Mouse (Mus musculus) 3134 (cell line): ENCODE data around the gene Mettl16.

Experiments
- DNase-seq: peaks from one replicate; pipeline ENCODE4 v3.0.0-alpha.2; 2011; ENCODE audit warnings: low spot score; ENCODE audit not compliant: insufficient read length; ENCODE audit errors: extremely low read depth

Gene Mettl16

GRCm38 (mm10) chr11:74830256-74831161 is 59.9 kb downstream of the Mettl16 start, which contains the start of gene Mnt:
Gene Mnt, plus strand, starts transcription at chr11:74830920.
- DNase-seq, result peak; percentile 100

GRCm38 (mm10) chr11:74831191-74831605 is 60.6 kb downstream of the Mettl16 start:
- no peak for DNase-seq

GRCm38 (mm10) chr11:74831606-74832451 is 61.2 kb downstream of the Mettl16 start:
- DNase-seq, result peak; percentile 100

GRCm38 (mm10) chr11:74832503-74833143 is 62.0 kb downstream of the Mettl16 start:
- peak; percentile 90 for DNase-seq

- DNase-seq, result no peak
Measured at GRCm38 (mm10) chr11:74833536-74834358, 63.1 kb downstream of the Mettl16 start.

GRCm38 (mm10) chr11:74834359-74834638 is 63.7 kb downstream of the Mettl16 start:
- DNase-seq, result no peak

GRCm38 (mm10) chr11:74834650-74835277 is 64.1 kb downstream of the Mettl16 start:
- no peak for DNase-seq

GRCm38 (mm10) chr11:74835593-74836224 is 65.1 kb downstream of the Mettl16 start:
- DNase-seq, result no peak

- no peak for DNase-seq
Measured at GRCm38 (mm10) chr11:74836225-74837055, 65.8 kb downstream of the Mettl16 start.

- no peak for DNase-seq
Measured at GRCm38 (mm10) chr11:74837056-74837693, 66.5 kb downstream of the Mettl16 start.

GRCm38 (mm10) chr11:74837694-74838431 is 67.2 kb downstream of the Mettl16 start:
- peak; percentile 95 for DNase-seq

- peak; percentile 98 for DNase-seq
Measured at GRCm38 (mm10) chr11:74838441-74838840, 67.8 kb downstream of the Mettl16 start.

GRCm38 (mm10) chr11:74838971-74839370 is 68.3 kb downstream of the Mettl16 start:
- peak; percentile 66 for DNase-seq

GRCm38 (mm10) chr11:74839860-74840715 is 69.5 kb downstream of the Mettl16 start:
- DNase-seq, result no peak

GRCm38 (mm10) chr11:74840739-74841138 is 70.1 kb downstream of the Mettl16 start:
- no peak for DNase-seq

GRCm38 (mm10) chr11:74841366-74841765 is 70.7 kb downstream of the Mettl16 start:
- DNase-seq, result no peak
